Mouse (Mus musculus) limb, embryonic 13.5 days (tissue): ENCODE results near the gene Gpr155. TPM values are rescaled to one million over a fixed set of nuclear protein-coding genes. Genes with fewer than 3 reads are reported as not detected.

Experiments used
- ATAC-seq: fragments of 200-750 bp; cut with Nextera tagmentation; 2 replicates; pipeline ENCODE4 v1.8.0; 2017; ENCODE audit warnings: low read depth, moderate number of reproducible peaks, moderate TSS enrichment; ENCODE audit not compliant: low FRiP score
- H3K27ac ChIP-seq: fragments of 300-500 bp; sonication (generic); 2 replicates; pipeline ENCODE4 v1.5.1; 2015; ENCODE audit warnings: inconsistent platforms, mild to moderate bottlenecking, moderate library complexity
- H3K27me3 ChIP-seq: fragments of 300-500 bp; sonication (generic); 2 replicates; pipeline ENCODE4 v1.6.1; 2015; ENCODE audit warnings: mild to moderate bottlenecking, inconsistent platforms
- H3K36me3 ChIP-seq: fragments of 300-500 bp; sonication (generic); 2 replicates; pipeline ENCODE4 v1.6.1; 2015; ENCODE audit warnings: inconsistent platforms, mild to moderate bottlenecking, moderate library complexity
- H3K4me1 ChIP-seq: fragments of 300-500 bp; sonication (generic); 2 replicates; pipeline ENCODE4 v1.6.1; 2015; ENCODE audit warnings: inconsistent platforms
- H3K4me2 ChIP-seq: fragments of 300-500 bp; sonication (generic); replicated peaks from 2 replicates; pipeline ENCODE4 v1.6.1; 2015; ENCODE audit warnings: inconsistent platforms, mild to moderate bottlenecking, moderate library complexity
- H3K4me3 ChIP-seq: fragments of 300-500 bp; sonication (generic); 2 replicates; pipeline ENCODE4 v1.5.1; 2015; ENCODE audit warnings: moderate library complexity, mild to moderate bottlenecking, inconsistent platforms
- H3K9ac ChIP-seq: fragments of 300-500 bp; sonication (generic); 2 replicates; pipeline ENCODE4 v1.6.1; 2015; ENCODE audit warnings: mild to moderate bottlenecking, inconsistent platforms
- H3K9me3 ChIP-seq: fragments of 300-500 bp; sonication (generic); 2 replicates; pipeline ENCODE4 v1.6.1; 2016; ENCODE audit warnings: inconsistent platforms
- WGBS: fragments of 180-500 bp; shearing (Covaris S2); methylation state at CpG from one replicate; pipeline ENCODE4 v1.1.7; 2015; 5-methylcytosine and 5-hydroxymethylcytosine counted together
- polyA plus RNA-seq: library from polyadenylated mRNA; unstranded; fragments of >200 nt; fragmentation: Nextera tagmentation; extraction: Ambion mirVana; gene quantifications from 2 replicates; pipeline ENCODE4 v1.2.1, GENCODE M21; 2015

Gpr155 gene
- 4.7 and 5.5 TPM in 2 replicates for polyA plus RNA-seq

DNA sequence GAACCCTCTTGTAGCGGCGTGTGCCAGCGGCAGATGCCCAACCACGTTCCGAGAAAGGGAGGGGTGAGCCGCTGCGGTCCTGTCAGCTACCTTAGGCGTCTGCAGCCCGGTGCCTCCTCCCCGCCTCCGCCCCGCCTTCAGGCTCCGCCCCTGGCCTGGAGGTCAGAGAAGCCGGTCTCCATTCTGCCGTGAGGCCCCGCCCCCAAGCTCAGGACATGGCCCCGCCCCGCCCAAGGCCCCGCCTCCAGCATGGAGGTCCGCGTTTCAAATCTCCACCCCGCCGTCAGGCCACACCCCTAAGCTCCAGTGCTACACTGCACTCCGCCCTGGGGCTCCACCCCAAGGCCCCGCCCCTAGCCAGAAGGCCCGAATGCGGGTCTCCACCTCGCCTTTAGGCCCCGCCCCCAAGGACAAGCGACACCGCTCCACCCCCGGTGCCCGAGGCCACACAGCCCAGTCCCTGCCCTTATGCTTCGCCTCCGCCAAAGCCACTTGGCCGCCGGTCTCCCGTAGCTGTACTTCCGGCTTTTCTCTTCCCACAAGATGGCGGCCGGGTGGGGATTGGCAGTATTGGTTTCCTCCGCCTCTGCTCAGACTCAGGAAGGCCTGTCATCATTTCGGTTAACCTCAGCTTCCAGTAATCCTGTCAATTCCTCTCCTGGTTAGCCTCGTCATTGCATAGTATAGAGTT is at the start of gene Gpr155:
TSS of gene Gpr155 (minus strand) at position 217 of the 691 bp plus-strand sequence.
- Histone ChIP-seq H3K9ac (peak within 1 kb of the TSS; percentile 75), H3K4me3 (peak within 1 kb of the TSS; percentile 78), H3K27me3 (no peaks in the 10 kb centered on the region), H3K9me3 (no peaks in the 10 kb centered on the region), H3K27ac (peak within 1 kb of the TSS; percentile 64; the same call in 1 of the 2 replicates), H3K36me3 (no peaks in the 10 kb centered on the region), H3K4me2 (peak within 1 kb of the TSS; percentile 98), H3K4me1 (peaks cover 5% of the 10 kb centered on the region)
- WGBS: under 1% methylated on average over 43 of the region's 44 CpGs
- peak; percentile 99 for ATAC-seq

- Histone ChIP-seq H3K4me1 (peaks cover 7% of the 10 kb centered on the region), H3K36me3 (peaks cover 83% of the 10 kb centered on the region), H3K9ac (no peak overlapping the region), H3K9me3 (peaks cover 3% of the 10 kb centered on the region; the same call in 1 of the 2 replicates), H3K27ac (no peak overlapping the region), H3K27me3 (no peaks in the 10 kb centered on the region), H3K4me3 (no peak overlapping the region), H3K4me2 (no peak overlapping the region)
- ATAC-seq: no peak
- 97% methylated on average over 2 of the region's 2 CpGs for WGBS
These were observed 49.5 kb upstream of the Gpr155 start for GRCm38 (mm10) chr2:73435847-73436246.

DNA sequence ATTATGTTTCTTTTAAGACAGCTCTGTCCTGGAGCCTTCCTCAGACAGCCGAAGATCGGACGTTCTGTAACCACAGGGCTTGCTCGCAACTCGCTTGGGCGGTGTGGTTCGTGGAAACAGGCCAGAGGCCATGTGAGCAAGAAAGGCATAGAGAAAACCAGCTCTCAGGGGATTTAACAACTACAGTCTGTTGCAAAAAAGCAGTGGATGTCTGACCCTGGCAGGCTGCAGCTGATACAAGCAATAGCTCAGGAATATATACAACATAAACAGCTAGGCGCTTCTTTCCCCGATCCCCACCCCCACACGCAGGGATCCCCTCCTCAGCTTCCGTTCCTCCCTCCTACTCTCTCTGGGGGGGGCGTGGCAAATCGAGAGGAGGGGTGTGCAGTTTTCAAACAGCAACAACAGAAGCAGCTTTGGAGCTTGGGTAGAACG is 45.6 kb upstream of the Gpr155 start:
- Histone ChIP-seq H3K4me3 (no peak overlapping the region), H3K27ac (peak overlapping the region; percentile 55; the same call in 1 of the 2 replicates), H3K4me2 (peak overlapping the region; percentile 35), H3K36me3 (peaks cover 51% of the 10 kb centered on the region), H3K9ac (peak overlapping the region; percentile 31; the same call in 1 of the 2 replicates), H3K27me3 (no peaks in the 10 kb centered on the region), H3K4me1 (peaks cover 19% of the 10 kb centered on the region), H3K9me3 (no peaks in the 10 kb centered on the region)
- 36% methylated on average over 14 of the region's 14 CpGs for WGBS
- no peak for ATAC-seq

DNA sequence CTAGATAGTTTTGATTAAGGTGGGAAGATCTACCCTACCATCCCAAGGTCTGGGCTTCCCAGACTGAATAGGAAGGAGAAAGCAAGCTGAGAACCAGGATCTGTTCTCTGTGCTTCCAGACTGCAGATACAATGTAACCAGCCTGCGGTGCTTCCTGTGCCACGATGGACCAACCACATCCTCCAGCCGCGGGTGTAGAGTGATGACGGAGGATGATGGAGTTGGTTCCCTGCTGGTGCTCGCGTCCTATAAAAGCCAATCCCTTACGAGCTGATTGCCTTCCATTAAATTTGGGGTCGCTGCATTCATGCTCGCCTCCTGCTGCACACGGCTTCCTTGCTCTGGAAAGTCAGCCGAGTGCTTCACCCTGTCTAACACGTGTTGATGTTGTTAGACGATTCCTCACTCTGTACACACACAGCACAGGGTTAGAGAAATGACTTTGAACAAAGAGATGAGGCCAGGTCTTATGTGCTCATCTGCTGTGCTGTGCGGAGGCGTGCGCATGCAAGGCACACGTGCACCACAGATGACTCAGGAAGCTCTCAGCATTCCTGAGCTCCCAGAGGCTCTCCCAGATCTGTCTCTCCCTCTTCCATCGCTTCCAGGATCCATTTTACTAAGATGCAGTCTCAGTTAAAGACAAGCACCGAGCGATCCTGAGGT is 42.6 kb upstream of the Gpr155 start:
- Histone ChIP-seq H3K4me1 (peaks cover 19% of the 10 kb centered on the region), H3K4me2 (peak overlapping the region; percentile 39), H3K9ac (no peak overlapping the region), H3K27me3 (no peaks in the 10 kb centered on the region), H3K36me3 (peaks cover 24% of the 10 kb centered on the region), H3K4me3 (no peak overlapping the region), H3K27ac (peak overlapping the region; percentile 22; the same call in 1 of the 2 replicates), H3K9me3 (no peaks in the 10 kb centered on the region)
- peak; percentile 75 for ATAC-seq
- 33% methylated on average over 21 of the region's 21 CpGs for WGBS

- 40% methylated on average over 1 of the region's 1 CpGs for WGBS
- H3K4me1 ChIP-seq: peaks cover 18% of the 10 kb centered on the region
- peaks cover 11% of the 10 kb centered on the region for H3K36me3 ChIP-seq
- no peak overlapping the region for H3K4me2 ChIP-seq
- ATAC-seq: no peak
- H3K4me3 ChIP-seq: no peak overlapping the region
- H3K27ac ChIP-seq: no peak overlapping the region
- H3K9ac ChIP-seq: no peak overlapping the region
- H3K27me3 ChIP-seq: no peaks in the 10 kb centered on the region
- no peaks in the 10 kb centered on the region for H3K9me3 ChIP-seq
These were observed 40.9 kb upstream of the Gpr155 start for GRCm38 (mm10) chr2:73427293-73427692.

- Histone ChIP-seq H3K4me3 (no peak overlapping the region), H3K9ac (no peak overlapping the region), H3K9me3 (no peaks in the 10 kb centered on the region), H3K4me1 (peaks cover 12% of the 10 kb centered on the region), H3K4me2 (no peak overlapping the region), H3K36me3 (no peaks in the 10 kb centered on the region), H3K27me3 (no peaks in the 10 kb centered on the region), H3K27ac (no peak overlapping the region)
- no peak for ATAC-seq
- 67% methylated on average over 14 of the region's 14 CpGs for WGBS
These were observed 39.5 kb upstream of the Gpr155 start for GRCm38 (mm10) chr2:73425822-73426221.

- Histone ChIP-seq H3K4me1 (0 out of 2 replicates have a peak, but pooled peaks cover 7% of the 10 kb centered on the region), H3K4me3 (no peak overlapping the region), H3K27ac (peak overlapping the region; percentile 48; the same call in 1 of the 2 replicates), H3K4me2 (no peak overlapping the region), H3K27me3 (no peaks in the 10 kb centered on the region), H3K9ac (no peak overlapping the region), H3K9me3 (no peaks in the 10 kb centered on the region), H3K36me3 (no peaks in the 10 kb centered on the region)
- WGBS: 73% methylated on average over 7 of the region's 7 CpGs
- no peak for ATAC-seq
These were observed 33.4 kb upstream of the Gpr155 start for GRCm38 (mm10) chr2:73419730-73420129.

GRCm38 (mm10) chr2:73419285-73419684 is 32.9 kb upstream of the Gpr155 start:
- Histone ChIP-seq H3K36me3 (no peaks in the 10 kb centered on the region), H3K27me3 (no peaks in the 10 kb centered on the region), H3K9me3 (no peaks in the 10 kb centered on the region), H3K4me3 (no peak overlapping the region), H3K4me1 (0 out of 2 replicates have a peak, but pooled peaks cover 7% of the 10 kb centered on the region), H3K27ac (0 out of 2 replicates have a peak overlapping the region, but pooled peaks have one; percentile 10), H3K9ac (no peak overlapping the region), H3K4me2 (no peak overlapping the region)
- ATAC-seq: no peak
- WGBS: 31% methylated on average over 4 of the region's 4 CpGs

DNA sequence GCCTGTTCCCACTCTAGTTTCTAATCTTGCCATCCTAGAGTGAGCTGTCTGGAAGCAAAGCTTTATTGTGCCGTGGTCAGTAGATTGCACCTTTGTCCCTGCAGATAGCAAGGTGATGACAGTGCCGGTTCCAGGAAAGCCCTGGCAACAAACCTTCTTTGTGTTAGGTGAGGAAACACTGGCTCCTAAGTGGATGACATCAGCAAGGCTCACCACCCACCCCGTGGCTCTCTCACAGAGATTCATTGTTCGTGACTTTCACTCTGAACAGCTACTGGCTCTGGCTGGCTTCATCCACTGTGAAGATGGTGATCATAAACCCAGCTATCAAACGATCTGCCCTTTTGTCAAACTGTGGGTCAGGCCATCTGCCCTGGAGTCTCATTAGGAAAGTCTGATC is 29.5 kb upstream of the Gpr155 start:
- ATAC-seq: no peak
- WGBS: 51% methylated on average over 5 of the region's 5 CpGs
- no peak overlapping the region for H3K27ac ChIP-seq
- H3K27me3 ChIP-seq: no peaks in the 10 kb centered on the region
- H3K4me1 ChIP-seq: 0 out of 2 replicates have a peak, but pooled peaks cover 7% of the 10 kb centered on the region
- H3K9ac ChIP-seq: no peak overlapping the region
- H3K4me3 ChIP-seq: no peak overlapping the region
- no peaks in the 10 kb centered on the region for H3K9me3 ChIP-seq
- no peak overlapping the region for H3K4me2 ChIP-seq
- no peaks in the 10 kb centered on the region for H3K36me3 ChIP-seq

GRCm38 (mm10) chr2:73410076-73410475 is 23.7 kb upstream of the Gpr155 start:
- WGBS: 86% methylated on average over 8 of the region's 8 CpGs
- H3K4me3 ChIP-seq: no peak overlapping the region
- H3K36me3 ChIP-seq: no peaks in the 10 kb centered on the region
- no peaks in the 10 kb centered on the region for H3K27me3 ChIP-seq
- ATAC-seq: no peak
- no peak overlapping the region for H3K27ac ChIP-seq
- no peak overlapping the region for H3K9ac ChIP-seq
- no peak overlapping the region for H3K4me2 ChIP-seq
- H3K4me1 ChIP-seq: no peaks in the 10 kb centered on the region
- H3K9me3 ChIP-seq: no peaks in the 10 kb centered on the region

- Histone ChIP-seq H3K27ac (no peak overlapping the region), H3K9ac (no peak overlapping the region), H3K4me3 (no peak overlapping the region), H3K4me2 (no peak overlapping the region), H3K9me3 (no peaks in the 10 kb centered on the region), H3K27me3 (no peaks in the 10 kb centered on the region), H3K4me1 (peaks cover 6% of the 10 kb centered on the region), H3K36me3 (no peaks in the 10 kb centered on the region)
- ATAC-seq: no peak
- WGBS: 63% methylated on average over 4 of the region's 4 CpGs
These were observed 21.3 kb upstream of the Gpr155 start for GRCm38 (mm10) chr2:73407662-73408061.

GRCm38 (mm10) chr2:73406336-73406915 is 20.1 kb upstream of the Gpr155 start:
- 86% methylated on average over 9 of the region's 9 CpGs for WGBS
- Histone ChIP-seq H3K9ac (no peak overlapping the region), H3K4me3 (no peak overlapping the region), H3K4me2 (no peak overlapping the region), H3K27ac (no peak overlapping the region), H3K4me1 (peaks cover 15% of the 10 kb centered on the region), H3K27me3 (no peaks in the 10 kb centered on the region), H3K9me3 (no peaks in the 10 kb centered on the region), H3K36me3 (no peaks in the 10 kb centered on the region)
- ATAC-seq: no peak
